Mouse (Mus musculus): ENCODE results near the gene Orc1.

- TF ChIP-seq CTCF (conservative IDR thresholded peaks at IDR 0.05; ENCODE audit: insufficient read depth, insufficient read length, low read depth, low read length): no peak
- no peak for TF ChIP-seq POLR2A (IDR thresholded peaks at IDR 0.05; ENCODE audit: low read depth, low read length)
Observed at GRCm38 (mm10) chr4:108629363-108629880, 50.2 kb downstream of the Orc1 start.
